Mouse (Mus musculus) adrenal gland, postnatal 14 days (tissue): ENCODE data around the gene Tyrobp. TPM values are rescaled to one million over a fixed set of nuclear protein-coding genes. Genes with fewer than 3 reads are reported as not detected.

Experiments used
- DNase-seq: peaks from one replicate; pipeline ENCODE4 v3.0.0; 2021; ENCODE audit warnings: mixed read lengths
- long read RNA-seq, 2 experiments: library from polyadenylated mRNA; stranded (forward); transcript quantifications; one replicate each; pipeline ENCODE4 v2.0.0; 2021
- total RNA-seq: library from RNA; stranded (reverse); gene quantifications from 2 replicates; pipeline ENCODE4 v1.2.3, GENCODE M21; 2021

The Tyrobp gene
- 19.9 and 30.9 TPM in 2 replicates for total RNA-seq
- long read RNA-seq, experiment 1, partial matches to known transcripts, result 1 of 4 reads
- long read RNA-seq, experiment 1, other reads (novel, unspliced or antisense), result 0 of 4 reads
- long read RNA-seq, experiment 2, transcript Tyrobp-202 (5 exons, 597 nt), result major isoform, 5 of 7 reads
- long read RNA-seq, experiment 2, partial matches to known transcripts, result 2 of 7 reads
- long read RNA-seq, experiment 2, other reads (novel, unspliced or antisense), result 0 of 7 reads

DNA sequence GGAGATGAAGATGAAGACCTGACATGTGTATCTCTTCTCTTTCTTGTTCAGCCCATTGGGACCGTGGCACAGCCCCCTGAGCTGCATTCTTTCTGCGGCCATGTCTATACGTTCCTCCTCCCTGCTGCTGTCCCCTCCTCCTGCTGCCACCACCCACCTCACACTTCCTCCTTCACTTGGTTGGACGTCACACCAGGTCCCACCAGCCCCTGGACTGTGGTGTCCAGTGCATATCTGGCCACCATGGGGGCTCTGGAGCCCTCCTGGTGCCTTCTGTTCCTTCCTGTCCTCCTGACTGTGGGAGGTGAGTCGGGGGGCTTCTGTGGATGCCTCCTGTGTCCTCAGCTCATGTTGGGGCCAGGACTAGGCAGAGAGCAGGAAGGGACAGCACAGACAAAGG, at the start of gene Tyrobp:
TSS of gene Tyrobp (plus strand) at position 165 of the 400 bp plus-strand sequence.
- no peak for DNase-seq

DNA sequence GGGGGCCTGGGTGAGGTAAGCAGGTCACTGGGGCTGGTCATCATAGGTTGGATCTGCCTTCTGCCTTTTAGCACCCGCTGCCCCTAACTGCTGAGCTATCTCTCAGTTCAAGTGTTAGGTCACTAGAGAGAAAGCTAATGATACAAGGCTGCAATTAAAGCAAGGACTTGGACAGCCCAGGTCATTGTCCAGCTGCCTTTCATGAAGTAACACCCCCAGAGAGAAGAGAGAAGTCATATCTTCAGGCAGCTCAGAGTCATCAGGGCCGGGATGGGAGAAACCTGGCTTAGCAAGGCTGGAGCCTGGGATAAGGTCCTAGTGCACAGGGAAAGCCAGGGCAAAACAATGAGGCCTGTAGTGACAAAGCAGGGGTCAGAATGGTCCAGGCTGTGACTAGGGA, 46.1 kb upstream of the Tyrobp start:
- no peak for DNase-seq

DNA sequence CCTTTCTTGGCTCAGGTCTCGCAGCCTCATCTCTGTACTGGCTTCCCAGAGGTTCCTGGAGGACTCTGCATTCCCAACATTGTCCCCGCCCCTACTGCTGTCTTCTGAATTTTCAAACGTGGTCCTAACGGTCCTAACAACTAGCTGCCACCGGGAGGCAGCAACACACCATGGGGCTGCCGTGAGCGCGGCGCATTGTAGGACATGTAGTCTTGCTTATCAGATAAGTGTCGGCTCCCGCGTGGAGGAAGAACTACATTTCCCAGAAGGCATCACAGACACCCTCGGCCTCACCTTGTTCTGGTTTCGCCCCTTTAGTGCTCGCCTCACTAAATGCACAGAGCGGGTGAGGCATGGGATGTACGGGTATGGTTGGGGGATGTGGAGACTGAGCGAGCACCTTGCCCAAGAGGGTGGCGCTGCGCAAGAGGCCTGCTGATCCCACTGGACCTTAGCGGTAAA, 40.0 kb upstream of the Tyrobp start:
- DNase-seq, result peak; percentile 94

DNA sequence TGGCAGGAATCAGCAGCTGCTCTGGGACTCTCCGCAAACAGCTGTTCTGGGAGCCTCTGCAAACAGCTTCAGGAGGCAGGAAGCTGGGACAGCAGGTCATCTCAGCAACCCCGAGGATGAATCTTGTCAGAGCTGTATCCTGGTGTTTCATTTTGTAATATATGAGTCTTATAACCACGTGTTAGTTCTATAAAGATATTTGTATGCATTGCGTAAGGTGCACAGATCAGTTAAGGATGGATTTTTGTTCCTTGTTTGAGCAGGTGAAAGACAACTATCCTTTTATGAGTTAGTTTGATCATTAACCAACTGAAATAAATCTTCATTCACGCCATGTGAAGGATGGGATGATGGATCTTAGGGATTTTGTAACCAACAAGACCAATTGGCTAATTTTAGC, 33.5 kb upstream of the Tyrobp start:
- DNase-seq, result no peak

DNA sequence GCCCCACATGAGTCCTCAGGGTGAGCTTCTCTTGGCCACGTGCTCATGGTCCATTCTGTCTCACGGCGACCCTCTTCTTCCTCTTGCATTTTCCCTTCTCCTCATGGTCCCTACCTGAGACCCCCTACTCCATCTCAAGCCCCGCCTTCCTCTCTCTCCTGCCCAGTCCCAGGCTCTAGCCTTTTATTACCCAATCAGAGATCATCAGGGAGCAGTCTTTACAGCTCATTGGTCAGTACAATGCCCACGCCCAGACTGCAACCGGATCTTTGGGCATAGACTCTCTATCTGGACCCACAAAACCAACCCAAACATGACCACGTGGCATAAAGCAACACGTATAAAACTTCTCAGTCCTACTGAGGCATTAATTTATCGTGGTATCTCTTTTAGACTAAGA, 29.5 kb upstream of the Tyrobp start:
- no peak for DNase-seq

DNA sequence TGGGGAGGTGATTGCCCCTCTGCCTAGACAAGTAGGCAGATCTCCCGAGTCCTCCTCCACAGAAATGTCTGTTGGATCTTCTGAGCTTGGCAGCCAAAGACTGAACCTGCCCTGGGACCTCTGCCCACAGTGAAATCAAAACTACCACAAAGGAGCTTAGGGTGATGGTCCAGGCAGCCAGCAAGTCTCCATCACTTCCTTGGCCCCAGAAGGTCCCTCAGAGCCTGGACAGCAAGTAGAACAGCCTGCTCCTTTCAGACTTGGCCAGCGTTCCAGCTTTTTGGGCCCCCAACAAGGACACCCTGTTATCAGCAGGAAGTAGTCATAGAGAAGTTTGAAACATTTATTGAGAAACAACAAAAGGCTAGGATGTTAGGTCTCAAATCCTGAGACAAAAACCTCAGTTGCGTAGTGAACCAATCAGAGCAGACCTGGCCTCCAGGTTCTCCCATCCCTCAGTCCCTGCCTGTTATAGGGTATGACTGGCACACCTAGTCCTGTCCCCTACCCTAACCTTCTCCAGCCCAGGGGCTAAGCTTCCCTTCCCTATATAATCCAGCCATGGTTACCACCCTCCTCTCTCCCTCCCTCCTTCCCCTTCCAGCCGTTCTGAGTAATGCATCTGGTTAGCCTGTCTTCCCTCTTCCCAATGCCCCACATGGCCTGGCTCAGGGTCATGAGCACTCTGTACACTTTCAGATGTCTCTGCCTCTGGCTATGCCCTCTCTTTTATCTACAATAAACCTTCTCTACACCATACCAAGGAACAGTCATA, 20.6 kb upstream of the Tyrobp start:
- DNase-seq, result peak; percentile 33

DNA sequence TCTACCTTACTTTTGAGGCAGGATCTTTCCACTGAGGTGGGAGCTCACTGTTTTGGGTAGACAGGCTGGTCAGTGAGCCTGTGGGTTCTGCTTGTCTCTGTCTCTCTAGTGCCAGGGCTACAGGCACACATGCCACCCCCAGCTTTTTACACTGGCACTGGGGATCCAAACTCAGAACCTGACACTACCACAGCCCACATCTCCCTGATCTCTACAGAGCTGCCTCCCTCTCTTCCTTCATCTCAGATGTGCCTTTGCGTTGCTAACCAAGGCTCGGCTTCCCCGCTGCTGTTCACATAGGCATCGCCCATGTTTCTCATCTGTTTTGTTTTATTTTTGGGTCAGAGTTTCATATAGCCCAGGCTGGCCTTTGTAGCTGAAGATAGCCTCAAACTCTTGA, 19.9 kb upstream of the Tyrobp start:
- DNase-seq, result no peak

DNA sequence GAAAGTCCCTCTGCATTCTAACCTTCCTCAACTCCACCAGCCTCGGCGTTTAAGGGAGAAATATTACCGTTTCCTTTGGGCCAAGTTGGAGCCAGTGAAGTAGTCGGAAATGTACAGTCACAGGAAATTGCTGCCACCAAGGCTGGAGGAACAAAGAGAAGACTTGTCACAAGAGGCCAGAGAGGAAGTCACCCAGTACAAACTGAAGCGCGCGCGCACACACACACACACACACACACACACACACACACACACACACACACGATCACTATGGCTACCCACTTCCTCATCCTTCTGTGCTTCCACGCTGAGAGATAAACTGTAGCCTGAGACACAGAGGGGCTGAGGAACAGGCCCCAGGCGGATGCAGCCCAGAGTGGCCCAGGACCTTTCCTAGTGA, 19.2 kb upstream of the Tyrobp start:
- DNase-seq, result peak; percentile 59

DNA sequence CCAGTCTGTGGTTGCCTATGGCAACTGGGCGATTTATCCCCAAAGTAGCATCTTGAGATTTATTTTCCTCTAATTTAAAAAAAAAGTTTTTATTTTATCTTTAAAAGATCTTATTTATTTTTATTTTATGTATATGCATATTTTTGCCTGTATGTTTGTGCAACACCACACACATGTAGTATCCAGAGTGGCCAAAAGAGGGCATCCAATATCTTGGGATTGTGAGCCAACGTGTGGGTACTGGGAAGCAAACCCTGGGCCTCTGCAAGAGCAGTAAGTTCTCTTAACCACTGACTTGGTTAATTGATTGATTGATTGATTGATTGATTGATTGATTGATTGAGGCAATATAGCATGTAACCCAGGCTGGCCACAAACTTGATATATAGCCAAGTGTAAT, 18.7 kb upstream of the Tyrobp start:
- no peak for DNase-seq

DNA sequence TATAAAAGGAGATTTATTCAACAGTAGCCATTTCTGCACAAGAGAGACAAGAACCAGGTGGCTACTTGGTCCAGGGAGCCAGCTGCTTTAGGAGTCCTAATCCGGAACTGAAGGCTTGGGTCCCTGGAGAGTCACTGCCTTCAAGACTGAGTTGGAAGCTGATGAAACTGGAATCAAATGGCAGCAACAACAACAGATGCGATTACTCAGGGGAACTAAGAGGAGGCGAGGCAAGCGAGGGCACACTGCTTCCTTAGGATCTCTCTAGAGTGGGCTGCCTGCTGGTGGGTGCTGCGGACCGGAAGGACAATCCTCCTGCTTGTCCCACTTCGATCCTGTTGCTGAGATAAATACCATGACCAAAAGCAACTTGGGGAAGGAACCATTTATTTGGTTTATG, 13.9 kb upstream of the Tyrobp start:
- no peak for DNase-seq

DNA sequence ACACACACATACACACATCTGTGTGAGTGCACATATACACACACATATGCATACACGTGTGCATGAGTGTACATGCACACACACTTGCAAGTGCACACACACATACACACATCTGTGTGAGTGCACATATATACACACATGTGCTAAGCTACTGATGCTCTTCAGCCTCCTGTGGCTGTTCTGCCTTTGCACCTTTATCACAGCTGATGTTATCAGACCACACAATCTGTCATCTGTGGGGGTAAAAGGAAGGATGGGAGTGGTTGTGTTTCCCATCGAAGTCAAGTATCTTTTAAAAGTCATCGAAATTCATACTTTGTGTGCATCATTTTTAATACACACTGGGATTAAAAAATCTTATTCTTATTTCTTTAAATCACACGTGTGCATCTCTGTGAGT, 11.2 kb upstream of the Tyrobp start:
- DNase-seq, result no peak

DNA sequence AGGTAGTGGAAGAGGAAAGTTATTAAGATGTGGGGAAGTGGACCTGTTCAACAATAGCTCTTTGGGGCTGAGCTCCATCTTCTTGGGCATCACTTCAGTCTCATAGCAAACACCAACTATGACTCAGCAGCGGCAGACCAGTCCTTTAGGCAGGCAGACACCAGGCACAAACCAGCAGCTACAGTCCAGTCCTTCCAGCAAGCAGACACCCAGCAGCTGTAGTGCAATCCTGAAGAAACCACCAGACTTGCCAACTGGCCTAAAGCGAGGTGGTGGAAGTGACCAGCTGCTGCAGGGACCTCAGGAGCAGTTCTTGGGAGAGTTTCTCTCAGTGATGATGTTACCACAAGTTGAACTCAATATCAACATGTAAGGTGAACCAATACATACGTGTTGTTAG, 4.9 kb upstream of the Tyrobp start:
- DNase-seq, result no peak

DNA sequence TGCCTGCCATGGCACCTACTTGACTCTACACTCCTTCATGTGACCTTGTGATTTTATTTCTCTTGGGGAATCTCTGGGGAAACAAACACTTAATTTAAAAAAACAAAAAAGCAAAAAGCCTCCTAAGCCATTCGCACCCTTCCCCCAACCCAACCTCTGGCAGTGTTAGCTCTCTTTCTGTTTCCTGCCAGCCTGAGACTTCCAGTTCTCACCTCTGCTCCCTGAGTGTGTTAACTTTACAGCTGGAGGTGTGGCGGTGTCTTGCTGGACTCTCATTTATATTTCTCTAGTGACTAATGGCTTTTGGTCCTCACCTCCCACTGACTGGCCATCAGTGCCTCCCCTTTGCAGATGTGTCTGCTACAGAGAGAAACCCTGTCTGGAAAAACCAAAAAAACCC, 3.8 kb upstream of the Tyrobp start:
- no peak for DNase-seq

DNA sequence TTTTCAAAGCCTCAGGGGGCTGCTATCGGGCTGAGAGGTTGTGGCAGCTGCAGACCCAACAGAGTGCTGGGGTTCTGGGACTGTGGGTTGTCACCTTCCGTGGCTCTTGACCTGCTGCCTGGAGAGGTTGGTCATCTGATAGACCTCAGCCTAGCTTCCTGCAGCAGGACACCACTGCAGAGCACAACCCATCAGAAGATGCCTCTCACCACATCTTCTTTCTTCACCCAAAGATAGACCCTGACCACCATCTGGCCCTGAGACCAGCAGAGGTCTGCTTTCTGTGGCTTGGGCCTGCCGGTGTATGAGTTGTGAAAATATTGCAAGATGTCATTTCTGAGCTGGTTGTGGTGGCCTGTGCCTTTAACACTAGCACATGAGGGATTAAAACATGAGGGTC, 2.5 kb upstream of the Tyrobp start:
- DNase-seq, result no peak

DNA sequence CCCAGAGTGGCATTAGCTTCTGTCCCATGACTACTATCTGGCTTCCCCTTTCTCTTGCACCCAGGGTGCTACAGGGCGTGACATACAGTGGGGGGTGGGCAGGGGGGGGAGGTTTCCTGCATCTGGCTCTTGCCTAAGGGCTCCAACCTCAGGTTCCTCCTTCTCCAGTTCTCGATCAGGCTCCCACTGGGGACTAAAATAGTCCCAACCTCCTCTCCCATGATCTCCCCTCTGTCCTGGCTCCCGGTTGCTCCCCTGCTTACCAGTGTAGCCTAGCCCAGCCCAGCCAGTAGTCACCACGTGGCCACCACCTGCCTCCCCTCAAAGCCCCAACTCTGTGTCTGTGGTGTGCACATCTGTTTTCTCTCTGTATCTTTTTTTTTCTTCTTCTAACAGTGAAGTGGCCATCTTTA, 819 bp upstream of the Tyrobp start:
- no peak for DNase-seq

DNA sequence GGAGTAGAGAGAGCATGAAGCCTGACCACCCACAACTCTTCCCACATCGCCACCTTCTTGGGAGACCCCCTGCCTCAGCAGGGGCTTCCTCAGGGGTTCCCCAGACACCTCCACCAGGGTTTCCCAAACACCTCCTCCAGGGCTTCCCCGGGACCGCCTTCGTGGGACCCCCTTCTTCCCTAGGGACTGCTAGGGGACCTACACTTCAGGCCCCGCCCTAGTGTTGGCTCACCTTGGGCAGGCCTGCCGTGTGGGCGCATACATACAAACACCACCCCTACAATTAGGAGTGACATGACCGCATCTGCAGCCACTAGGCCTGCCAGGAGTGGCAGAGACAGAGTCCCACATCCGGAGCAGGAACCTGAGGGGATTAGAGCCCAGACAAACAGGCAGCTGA, 4.3 kb downstream of the Tyrobp start:
- DNase-seq, result no peak

DNA sequence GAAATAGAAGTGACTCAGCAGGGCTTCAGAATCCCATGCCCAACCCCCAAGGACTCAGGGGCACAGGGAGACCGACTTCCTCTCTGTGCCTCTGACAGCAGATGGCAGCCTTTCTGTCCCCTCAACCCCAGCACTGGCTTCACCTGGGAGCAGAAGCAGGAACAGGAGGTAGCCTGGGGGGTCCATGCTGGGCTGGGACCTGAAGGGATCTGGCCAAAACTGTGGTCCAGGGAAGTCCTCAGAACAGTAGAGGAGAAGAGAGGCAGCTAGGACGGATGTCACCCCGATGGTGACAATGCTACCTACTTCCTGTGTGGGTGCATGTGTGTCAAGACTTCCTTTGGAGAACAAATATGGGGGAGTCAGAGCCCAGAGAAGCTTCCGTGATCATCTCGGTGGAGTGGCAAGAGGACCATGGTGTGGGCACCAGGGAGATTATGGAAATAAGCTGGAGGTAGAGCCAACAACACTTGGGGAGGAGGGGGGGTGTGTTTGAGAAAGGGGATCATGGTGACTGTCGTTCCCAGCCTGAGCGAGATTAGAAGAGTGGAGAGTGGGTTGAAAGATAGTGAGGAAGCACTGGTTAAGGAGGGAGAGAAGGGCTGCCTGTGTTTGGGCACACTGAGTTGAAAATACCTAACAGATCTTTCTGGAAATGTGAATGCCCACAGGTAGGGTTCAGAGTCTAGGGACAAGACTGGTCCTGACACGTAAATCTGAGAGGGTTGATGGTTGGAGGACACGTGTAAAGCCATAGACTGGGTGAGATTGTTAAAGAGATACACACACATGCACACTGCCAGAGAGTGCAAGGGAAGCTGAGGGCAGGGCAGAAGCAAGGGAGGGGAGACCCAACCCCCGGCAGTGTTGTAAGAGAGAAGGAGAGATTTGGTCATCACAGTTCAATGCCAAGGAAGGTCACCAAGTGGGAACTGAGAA, 6.3 kb downstream of the Tyrobp start, which contains the start of gene Hcst:
TSS of gene Hcst (minus strand) at position 294 of the 939 bp plus-strand sequence.
- DNase-seq, result peak; percentile 36

DNA sequence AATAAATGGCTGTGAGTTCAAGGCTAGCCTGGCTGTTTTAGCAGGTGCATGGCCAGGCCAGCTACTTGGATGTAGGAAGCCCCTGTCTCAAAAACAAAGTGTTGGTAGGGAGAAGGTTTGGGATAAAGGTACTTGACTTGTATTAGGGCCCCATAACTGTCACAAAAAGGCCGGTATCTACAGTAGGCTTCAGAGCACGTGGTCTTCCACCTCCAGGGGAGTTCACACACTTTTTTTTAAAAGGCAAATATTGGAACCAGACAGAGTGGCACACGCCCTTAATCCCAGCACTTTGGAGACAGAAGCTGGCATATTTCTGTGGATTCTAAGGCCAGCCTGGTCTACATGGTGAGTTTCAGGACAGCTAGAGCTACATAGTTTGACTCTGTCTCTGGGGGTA, 7.1 kb downstream of the Tyrobp start:
- DNase-seq, result no peak

DNA sequence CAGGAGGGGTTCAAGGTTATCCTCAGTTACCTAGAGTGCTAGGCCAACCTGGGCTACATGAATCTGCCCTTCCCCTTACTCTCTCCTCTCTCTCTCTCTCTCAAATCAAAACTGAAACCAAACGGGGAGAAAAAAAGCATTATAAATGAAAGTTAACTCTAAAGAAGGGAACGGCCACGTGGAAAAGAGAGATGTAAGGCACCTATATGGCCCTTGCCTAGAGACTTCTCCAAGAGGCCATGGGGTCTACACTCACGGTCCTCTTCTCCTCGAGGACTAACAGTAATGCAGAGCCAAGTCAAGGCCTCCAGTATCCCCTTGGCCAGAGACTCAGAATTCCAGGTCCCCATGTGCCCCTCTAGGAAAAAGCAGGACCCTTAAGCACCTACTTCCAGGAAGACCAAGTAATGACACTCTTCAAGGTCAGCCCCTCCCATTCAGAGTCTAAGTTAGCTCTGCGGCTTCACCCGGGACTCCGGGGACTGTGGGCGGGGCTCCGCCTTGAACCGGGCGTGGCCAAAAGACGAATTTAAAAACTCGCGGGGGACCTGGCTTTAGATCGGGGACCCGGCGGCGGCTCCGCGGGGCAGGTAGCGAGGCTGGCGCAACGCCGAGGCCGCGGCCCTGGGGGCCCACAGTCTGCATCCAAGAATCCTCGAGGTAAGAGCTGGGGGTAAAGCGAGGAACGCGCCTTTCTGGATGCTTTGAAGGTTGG, 7.8 kb downstream of the Tyrobp start, which contains the start of gene Nfkbid:
TSS of gene Nfkbid (plus strand) at position 558 of the 715 bp plus-strand sequence.
- peak; percentile 89 for DNase-seq

DNA sequence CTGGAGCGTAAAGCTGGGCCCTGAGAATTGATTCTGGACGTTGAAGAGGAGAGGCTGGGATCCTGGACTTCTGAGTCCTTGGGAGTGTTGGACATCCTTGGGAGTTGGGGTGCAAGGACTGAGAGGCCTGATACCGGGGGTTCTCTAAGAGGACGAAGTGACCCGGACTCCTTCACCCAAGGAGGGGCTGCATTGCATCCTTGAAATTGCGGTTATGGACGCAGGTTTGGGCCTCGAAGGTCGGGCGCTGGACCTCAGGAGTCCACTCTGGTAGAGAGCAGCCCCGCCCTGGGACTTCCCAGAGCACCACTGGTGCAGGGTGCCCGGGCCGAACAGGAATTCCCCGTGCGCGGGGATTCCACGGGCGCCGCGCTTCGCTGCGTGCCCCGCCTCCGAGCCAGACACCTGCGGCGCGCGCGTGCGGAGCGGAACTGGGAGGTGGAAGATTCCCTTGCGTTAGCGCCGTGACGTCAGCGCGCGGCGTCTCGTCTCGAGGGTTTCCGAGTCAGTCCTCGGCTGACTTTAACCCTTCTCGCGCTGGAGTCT, 8.4 kb downstream of the Tyrobp start:
- peak; percentile 94 for DNase-seq

DNA sequence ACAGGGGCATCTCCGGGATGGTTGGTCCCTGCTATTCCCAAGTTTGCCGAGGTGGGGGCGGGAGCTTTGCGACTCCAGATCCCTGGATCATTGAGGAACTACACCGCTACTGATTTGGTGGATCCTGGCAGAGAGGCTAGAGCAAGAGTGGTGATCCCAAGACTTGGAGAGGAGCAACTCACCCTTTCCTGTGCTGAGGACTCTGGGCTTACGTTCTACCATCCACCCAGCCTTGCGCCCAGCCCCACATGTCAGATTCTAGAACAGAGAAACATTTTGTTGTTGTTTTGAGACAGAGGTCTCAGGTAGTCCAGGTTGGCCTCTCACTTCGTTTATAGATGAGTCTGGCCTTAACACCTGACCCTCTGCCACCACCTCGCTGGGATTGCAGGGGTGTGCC, 9.0 kb downstream of the Tyrobp start:
- DNase-seq, result peak; percentile 25
